Mouse (Mus musculus): ENCODE data around the gene 1110002E22Rik.

- TF ChIP-seq CTCF (IDR thresholded peaks at IDR 0.05; ENCODE audit: low read depth, low read length) (no peak), POLR2A (IDR thresholded peaks at IDR 0.05; ENCODE audit: borderline replicate concordance, low read depth, low read length) (no peak)
Measured at GRCm38 (mm10) chr3:138077476-138078340, 12.9 kb downstream of the 1110002E22Rik start.
